Mouse (Mus musculus) adipocyte (in vitro differentiated cells): ENCODE measurements around the gene Gm17482.
A peak's percentile ranks its signal among the peaks of the same experiment; 100 is the strongest.
"Not testable (repeated sequence)": the region's sequence is repeated elsewhere in the genome, so short reads cannot be mapped to it uniquely, and the experiment has no call there.

Experiments used
- DNase-seq: peaks from one replicate; pipeline ENCODE4 v3.0.0-alpha.2; 2016; ENCODE audit warnings: low spot score

Gm17482 gene

GRCm38 (mm10) chr6:115227043-115227442 lies at the start of gene Gm17482:
TSS of gene Gm17482 (plus strand) at chr6:115227343.
- DNase-seq = no peak

GRCm38 (mm10) chr6:115178826-115179225 lies 48.3 kb upstream of the Gm17482 start:
- DNase-seq = peak; percentile 87

GRCm38 (mm10) chr6:115181094-115181493 lies 46.0 kb upstream of the Gm17482 start:
- DNase-seq = no peak

GRCm38 (mm10) chr6:115191111-115191510 lies 36.0 kb upstream of the Gm17482 start:
- no peak for DNase-seq

- no peak for DNase-seq
These were observed 26.4 kb upstream of the Gm17482 start for GRCm38 (mm10) chr6:115200753-115201152.

GRCm38 (mm10) chr6:115203029-115203428 lies 24.1 kb upstream of the Gm17482 start:
- no peak for DNase-seq

GRCm38 (mm10) chr6:115210187-115210586 lies 17.0 kb upstream of the Gm17482 start:
- no peak for DNase-seq

GRCm38 (mm10) chr6:115210820-115211219 lies 16.3 kb upstream of the Gm17482 start:
- DNase-seq = no peak

- DNase-seq = no peak
These were observed 14.8 kb upstream of the Gm17482 start for GRCm38 (mm10) chr6:115212132-115212903.

GRCm38 (mm10) chr6:115213129-115213528 lies 14.0 kb upstream of the Gm17482 start:
- no peak for DNase-seq

- no peak for DNase-seq
These were observed 5.9 kb upstream of the Gm17482 start for GRCm38 (mm10) chr6:115221215-115221641.

GRCm38 (mm10) chr6:115225519-115225918 lies 1.6 kb upstream of the Gm17482 start:
- DNase-seq = peak; percentile 83

- peak; percentile 96 for DNase-seq
These were observed 386 bp downstream of the Gm17482 start for GRCm38 (mm10) chr6:115227529-115227928.

GRCm38 (mm10) chr6:115230557-115230956 lies 3.4 kb downstream of the Gm17482 start:
- no peak for DNase-seq

- DNase-seq = peak; percentile 50
These were observed 4.7 kb downstream of the Gm17482 start for GRCm38 (mm10) chr6:115231836-115232235.

- peak; percentile 76 for DNase-seq
These were observed 5.4 kb downstream of the Gm17482 start for GRCm38 (mm10) chr6:115232562-115232961.

GRCm38 (mm10) chr6:115238031-115239027 lies 11.2 kb downstream of the Gm17482 start:
- DNase-seq = peak; percentile 100

GRCm38 (mm10) chr6:115239335-115239734 lies 12.2 kb downstream of the Gm17482 start:
- DNase-seq = peak; percentile 64

GRCm38 (mm10) chr6:115240431-115240830 lies 13.3 kb downstream of the Gm17482 start:
- not testable (repeated sequence) for DNase-seq

GRCm38 (mm10) chr6:115241131-115241699 lies 14.1 kb downstream of the Gm17482 start:
- peak; percentile 96 for DNase-seq

- DNase-seq = peak; percentile 83
These were observed 14.8 kb downstream of the Gm17482 start for GRCm38 (mm10) chr6:115241939-115242338.

- peak; percentile 50 for DNase-seq
These were observed 17.1 kb downstream of the Gm17482 start for GRCm38 (mm10) chr6:115244222-115244621.
